Mouse (Mus musculus) liver, embryonic 14.5 days (tissue): ENCODE measurements around the gene Kpna2. TPM values are rescaled to one million over a fixed set of nuclear protein-coding genes. Genes with fewer than 3 reads are reported as not detected.

ENCODE experiments used
- ATAC-seq: fragments of 200-750 bp; cut with Nextera tagmentation; 2 replicates; pipeline ENCODE4 v1.8.0; 2017; ENCODE audit warnings: moderate number of reproducible peaks, mild to moderate bottlenecking, moderate library complexity; ENCODE audit not compliant: insufficient read depth
- DNase-seq, 3 experiments: peaks; one replicate each; pipeline ENCODE4 v3.0.0-alpha.2; 2012 to 2013; ENCODE audit warnings: low read depth in 3 of 3, low spot score in 3 of 3
- H3K27ac ChIP-seq: fragments of 300-500 bp; sonication (generic); 2 replicates; pipeline ENCODE4 v1.5.1; 2014; ENCODE audit warnings: moderate library complexity, mild to moderate bottlenecking, control low read depth, inconsistent platforms
- H3K27me3 ChIP-seq: fragments of 300-500 bp; sonication (generic); 2 replicates; pipeline ENCODE4 v1.6.1; 2014; ENCODE audit warnings: mild to moderate bottlenecking, low read length, moderate library complexity; ENCODE audit not compliant: control insufficient read depth, insufficient read depth
- H3K36me3 ChIP-seq: fragments of 300-500 bp; sonication (generic); replicated peaks from 2 replicates; pipeline ENCODE4 v1.6.1; 2014; ENCODE audit warnings: low read depth; ENCODE audit not compliant: control insufficient read depth, insufficient read depth
- H3K4me1 ChIP-seq, 2 experiments: fragments of 200-500 bp in 1 of 2; fragments of 300-500 bp in 1 of 2; sonication (generic) in 1 of 2; replicated peaks; 2 replicates each; pipeline ENCODE4 v1.6.1; 2012 to 2014; ENCODE audit warnings: antibody characterized with exemption in 1 of 2, inconsistent platforms in 1 of 2, low read length in 1 of 2; ENCODE audit not compliant: control insufficient read depth in 2 of 2, insufficient read depth in 2 of 2
- H3K4me2 ChIP-seq: fragments of 300-500 bp; sonication (generic); 2 replicates; pipeline ENCODE4 v1.6.1; 2014; ENCODE audit warnings: low read depth, mild to moderate bottlenecking, control low read depth, moderate library complexity
- H3K4me3 ChIP-seq, 2 experiments: fragments of 200-500 bp in 1 of 2; fragments of 300-500 bp in 1 of 2; sonication (generic) in 1 of 2; 2 replicates each; pipeline ENCODE4 v1.5.1; 2012 to 2014; ENCODE audit warnings: low read depth in 2 of 2, low read length in 2 of 2, mild to moderate bottlenecking in 2 of 2, control low read depth in 1 of 2, inconsistent platforms in 1 of 2, moderate library complexity in 1 of 2; ENCODE audit not compliant: insufficient read depth in 1 of 2
- H3K9ac ChIP-seq: fragments of 300-500 bp; sonication (generic); replicated peaks from 2 replicates; pipeline ENCODE4 v1.6.1; 2014; ENCODE audit warnings: mild to moderate bottlenecking, control low read depth, moderate library complexity
- H3K9me3 ChIP-seq: fragments of 300-500 bp; sonication (generic); 2 replicates; pipeline ENCODE4 v1.6.1; 2016; ENCODE audit warnings: low read length, mixed read lengths; ENCODE audit not compliant: control insufficient read depth
- CTCF ChIP-seq: IDR thresholded peaks from 2 replicates; pipeline ENCODE4 v1.5.1; 2016; ENCODE audit warnings: antibody characterized with exemption, low read depth, control low read depth
- EP300 ChIP-seq: IDR thresholded peaks from 2 replicates; pipeline ENCODE4 v1.6.1; 2016; ENCODE audit warnings: antibody characterized with exemption, low read depth
- WGBS: fragments of 180-500 bp; shearing (Covaris S2); extraction: QIAGEN DNeasy Blood & Tissue Kit; methylation state at CpG from one replicate; pipeline ENCODE4 v1.1.7; 2014; ENCODE audit not compliant: insufficient replicate concordance; 5-methylcytosine and 5-hydroxymethylcytosine counted together
- polyA plus RNA-seq, 2 experiments: library from polyadenylated mRNA; depleted of rRNA in 1 of 2; stranded (reverse) in 1 of 2; unstranded in 1 of 2; fragments of >200 nt; fragmentation: Nextera tagmentation in 1 of 2; extraction: Ambion mirVana in 1 of 2; gene quantifications; 2 replicates each; pipeline versions ENCODE4 v1.2.1 to v1.2.3; 2012 to 2014

Gene Kpna2
- polyA plus RNA-seq, 2 experiments: 158 to 277 TPM

DNA sequence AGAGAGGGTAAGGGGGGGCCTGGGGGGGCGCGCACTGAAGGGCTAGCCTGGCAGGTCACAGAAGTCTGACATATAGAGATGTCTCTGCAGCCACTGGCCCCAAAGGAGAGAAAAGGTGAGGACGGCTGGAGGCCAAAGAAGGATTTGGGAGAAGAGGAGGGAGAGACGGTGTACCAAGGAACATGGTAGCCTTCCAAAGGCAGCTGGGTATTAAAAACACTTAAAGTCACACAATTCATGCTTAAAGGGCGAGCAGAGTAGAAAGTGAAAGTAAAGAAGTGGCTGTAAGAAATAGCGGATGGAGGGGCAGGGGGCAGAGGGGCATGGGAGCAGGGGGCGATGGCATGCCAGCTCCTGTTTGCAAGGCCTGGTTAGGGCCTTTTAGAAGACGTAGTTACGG lies 37.0 kb downstream of the Kpna2 start:
- Histone ChIP-seq H3K4me1 (peaks cover 0 to 5% of the 10 kb centered on the region in 2 experiments; a peak in 1 of 4 replicates), H3K9me3 (no peaks in the 10 kb centered on the region), H3K27ac (no peak overlapping the region), H3K4me2 (no peak overlapping the region), H3K4me3 (no peak overlapping the region), H3K9ac (no peak overlapping the region), H3K36me3 (no peaks in the 10 kb centered on the region), H3K27me3 (no peaks in the 10 kb centered on the region)
- TF ChIP-seq EP300 (no peak), CTCF (no peak)
- WGBS: 65% methylated on average over 9 of the region's 9 CpGs
- DNase-seq (no peak), ATAC-seq (no peak)

DNA sequence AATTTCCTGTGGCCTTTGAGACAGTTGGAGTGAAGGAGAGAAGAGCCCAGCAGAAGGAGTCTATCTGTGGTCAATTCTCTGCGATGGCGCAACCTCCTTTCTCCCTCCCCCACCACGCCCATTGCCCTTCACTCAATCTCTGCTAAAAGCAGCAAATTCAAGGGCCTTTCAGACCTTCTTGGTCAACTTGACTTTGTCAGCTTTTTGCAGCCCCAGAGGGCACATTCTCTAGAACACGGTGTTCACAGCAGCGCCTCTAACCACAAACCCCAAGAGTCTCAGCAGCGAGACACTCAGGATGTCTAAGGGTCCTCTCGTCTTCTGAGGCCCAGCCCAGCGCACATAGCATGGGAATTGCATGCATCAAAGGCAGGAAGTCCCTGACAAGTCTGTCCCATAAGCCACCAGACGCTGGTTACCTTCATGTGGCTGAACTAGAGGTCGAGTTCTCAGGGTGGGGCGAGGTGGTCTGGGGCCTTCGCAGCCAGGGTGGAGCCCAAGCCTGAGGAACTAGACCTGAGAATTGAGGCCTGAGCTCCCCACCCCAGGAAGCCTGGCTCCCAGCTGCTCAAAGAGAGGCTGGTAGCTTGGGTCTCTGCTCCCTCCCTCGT lies 37.8 kb downstream of the Kpna2 start:
- no peaks in the 10 kb centered on the region for H3K36me3 ChIP-seq
- H3K4me1 ChIP-seq: peaks cover 0 to 5% of the 10 kb centered on the region in 2 experiments; a peak in 1 of 4 replicates
- ATAC-seq (0 out of 2 replicates have a peak, but pooled peaks have one; percentile 15), DNase-seq (no peak)
- 19% methylated on average over 13 of the region's 13 CpGs for WGBS
- no peak for TF ChIP-seq CTCF
- no peaks in the 10 kb centered on the region for H3K27me3 ChIP-seq
- no peaks in the 10 kb centered on the region for H3K9me3 ChIP-seq
- no peak overlapping the region for H3K4me3 ChIP-seq
- no peak overlapping the region for H3K9ac ChIP-seq
- no peak overlapping the region for H3K4me2 ChIP-seq
- H3K27ac ChIP-seq: no peak overlapping the region

GRCm38 (mm10) chr11:106959121-106959520 lies 40.2 kb downstream of the Kpna2 start:
- WGBS: 74% methylated on average over 5 of the region's 5 CpGs
- ATAC-seq (no peak), DNase-seq (no peak)
- Histone ChIP-seq H3K4me3 (no peak overlapping the region), H3K4me1 (peaks cover 0 to 5% of the 10 kb centered on the region in 2 experiments; a peak in 1 of 4 replicates), H3K27ac (no peak overlapping the region), H3K4me2 (no peak overlapping the region), H3K9ac (no peak overlapping the region), H3K27me3 (no peaks in the 10 kb centered on the region), H3K36me3 (no peaks in the 10 kb centered on the region), H3K9me3 (no peaks in the 10 kb centered on the region)
- TF ChIP-seq CTCF (no peak), EP300 (no peak)

GRCm38 (mm10) chr11:106958407-106959071 lies 40.8 kb downstream of the Kpna2 start:
- H3K27me3 ChIP-seq: no peaks in the 10 kb centered on the region
- H3K4me2 ChIP-seq: no peak overlapping the region
- no peaks in the 10 kb centered on the region for H3K36me3 ChIP-seq
- TF ChIP-seq EP300 (no peak), CTCF (no peak)
- no peak overlapping the region for H3K9ac ChIP-seq
- 67% methylated on average over 6 of the region's 6 CpGs for WGBS
- no peak overlapping the region for H3K4me3 ChIP-seq
- DNase-seq (no peak), ATAC-seq (no peak)
- H3K4me1 ChIP-seq: peaks cover 0 to 5% of the 10 kb centered on the region in 2 experiments; a peak in 1 of 4 replicates
- no peaks in the 10 kb centered on the region for H3K9me3 ChIP-seq
- H3K27ac ChIP-seq: no peak overlapping the region

GRCm38 (mm10) chr11:106957271-106957980 lies 41.9 kb downstream of the Kpna2 start:
- no peaks in the 10 kb centered on the region for H3K36me3 ChIP-seq
- DNase-seq (no peak), ATAC-seq (no peak)
- H3K27ac ChIP-seq: no peak overlapping the region
- H3K27me3 ChIP-seq: no peaks in the 10 kb centered on the region
- no peak overlapping the region for H3K4me2 ChIP-seq
- no peaks in the 10 kb centered on the region for H3K9me3 ChIP-seq
- peaks cover 0 to 5% of the 10 kb centered on the region in 2 experiments; a peak in 1 of 4 replicates for H3K4me1 ChIP-seq
- 10% methylated on average over 12 of the region's 12 CpGs for WGBS
- no peak overlapping the region for H3K4me3 ChIP-seq
- TF ChIP-seq CTCF (no peak), EP300 (no peak)
- no peak overlapping the region for H3K9ac ChIP-seq
